Mouse (Mus musculus) adrenal gland, adult 8-10 months (tissue): Measurements from ENCODE around the gene Stk38. TPM values are rescaled to one million over a fixed set of nuclear protein-coding genes. Genes with fewer than 3 reads are reported as not detected.
A peak's percentile ranks its signal among the peaks of the same experiment; 100 is the strongest.

ENCODE experiments used
- DNase-seq: peaks from one replicate; pipeline ENCODE4 v3.0.0; 2022
- total RNA-seq, 4 experiments: library from RNA; stranded (reverse); gene quantifications; 2 replicates each; pipeline ENCODE4 v1.2.4; 2022

The Stk38 gene
- total RNA-seq, 4 experiments from 2014 or later: 57.3 to 84.7 (median 68.7) TPM

GRCm38 (mm10) chr17:28951831-28952799, 55.7 kb downstream of the Stk38 start, which contains the start of gene Kctd20:
Gene Kctd20 (plus strand): TSS chr17:28951950.
- peak; percentile 88 for DNase-seq

- DNase-seq: no peak
These were observed 57.0 kb downstream of the Stk38 start for GRCm38 (mm10) chr17:28950751-28951150.

GRCm38 (mm10) chr17:28948661-28949060, 59.1 kb downstream of the Stk38 start:
- no peak for DNase-seq

- DNase-seq: no peak
These were observed 60.5 kb downstream of the Stk38 start for GRCm38 (mm10) chr17:28947011-28947939.

GRCm38 (mm10) chr17:28944481-28944880, 63.3 kb downstream of the Stk38 start:
- DNase-seq: no peak

- DNase-seq: no peak
These were observed 64.1 kb downstream of the Stk38 start, which contains the start of gene Pxt1 for GRCm38 (mm10) chr17:28943740-28944139. Gene Pxt1 (minus strand): TSS chr17:28943840.

- no peak for DNase-seq
These were observed 65.7 kb downstream of the Stk38 start for GRCm38 (mm10) chr17:28942101-28942500.

- no peak for DNase-seq
These were observed 66.8 kb downstream of the Stk38 start for GRCm38 (mm10) chr17:28940776-28941555.

GRCm38 (mm10) chr17:28936622-28937345, 71.0 kb downstream of the Stk38 start:
- no peak for DNase-seq

- no peak for DNase-seq
These were observed 71.7 kb downstream of the Stk38 start for GRCm38 (mm10) chr17:28936133-28936532.

GRCm38 (mm10) chr17:28934120-28934916, 73.5 kb downstream of the Stk38 start:
- DNase-seq: no peak

- DNase-seq: no peak
These were observed 75.5 kb downstream of the Stk38 start for GRCm38 (mm10) chr17:28932274-28932673.

- DNase-seq: no peak
These were observed 76.2 kb downstream of the Stk38 start for GRCm38 (mm10) chr17:28931436-28932211.

- peak; percentile 84 for DNase-seq
These were observed 77.3 kb downstream of the Stk38 start for GRCm38 (mm10) chr17:28930392-28931074.

GRCm38 (mm10) chr17:28929369-28929768, 78.4 kb downstream of the Stk38 start:
- no peak for DNase-seq

GRCm38 (mm10) chr17:28928004-28928403, 79.8 kb downstream of the Stk38 start:
- DNase-seq: no peak

GRCm38 (mm10) chr17:28926866-28927635, 80.7 kb downstream of the Stk38 start:
- no peak for DNase-seq

- no peak for DNase-seq
These were observed 81.4 kb downstream of the Stk38 start for GRCm38 (mm10) chr17:28926380-28926779.
